Mouse (Mus musculus): ENCODE measurements around the gene Rbm26. TPM values are rescaled to one million over a fixed set of nuclear protein-coding genes. Genes with fewer than 3 reads are reported as not detected.

Rbm26 gene
- polyA plus RNA-seq, 1 experiment from 2014 or later, result 40.6 TPM

DNA sequence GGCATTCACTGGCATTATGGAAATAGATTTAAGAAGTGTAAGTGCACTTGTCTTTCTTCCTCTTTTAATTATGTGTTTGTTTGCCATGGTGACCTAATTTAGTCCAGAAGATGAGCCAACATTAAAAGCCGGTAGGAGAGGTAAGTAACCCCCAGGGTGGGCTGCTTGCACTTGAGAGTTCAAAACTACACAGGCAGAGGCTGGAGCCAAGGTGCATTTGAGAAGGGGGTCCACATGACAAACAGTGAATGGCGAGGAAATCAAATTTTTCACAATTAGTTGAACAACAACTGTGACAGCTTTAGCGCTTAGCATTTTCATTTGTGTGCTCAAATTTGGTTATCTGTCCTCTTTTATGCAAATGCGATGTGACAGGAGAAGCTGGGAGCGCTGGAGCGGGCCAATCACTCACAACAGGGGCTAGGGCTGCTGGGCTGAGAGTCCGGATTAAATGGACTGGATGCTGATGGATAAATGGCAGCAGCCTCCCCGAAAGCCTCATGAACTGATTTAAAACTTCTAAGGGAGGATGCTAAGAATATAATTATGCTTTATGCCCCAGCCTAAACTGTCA lies 92.3 kb downstream of the Rbm26 start:
- H3K9ac ChIP-seq, result no peak overlapping the region
- H3K27me3 ChIP-seq (replicated peaks), result no peaks in the 10 kb centered on the region
- H3K27ac ChIP-seq, result no peak overlapping the region
- WGBS, result 46% methylated on average over 8 of the region's 8 CpGs
- no peaks in the 10 kb centered on the region for H3K9me3 ChIP-seq
- ATAC-seq (ENCODE audit: low FRiP score, low read depth), result no peak
- no peak overlapping the region for H3K4me3 ChIP-seq
- H3K36me3 ChIP-seq, result no peaks in the 10 kb centered on the region
- H3K4me1 ChIP-seq, result no peaks in the 10 kb centered on the region
- H3K4me2 ChIP-seq (replicated peaks), result no peak overlapping the region

GRCm38 (mm10) chr14:105084106-105084505 lies 93.0 kb downstream of the Rbm26 start:
- Histone ChIP-seq H3K4me2 (replicated peaks) (no peak overlapping the region), H3K4me1 (no peaks in the 10 kb centered on the region), H3K4me3 (no peak overlapping the region), H3K36me3 (no peaks in the 10 kb centered on the region), H3K27me3 (replicated peaks) (no peaks in the 10 kb centered on the region), H3K27ac (no peak overlapping the region), H3K9ac (no peak overlapping the region), H3K9me3 (no peaks in the 10 kb centered on the region)
- WGBS, result 87% methylated on average over 11 of the region's 11 CpGs
- no peak for ATAC-seq (ENCODE audit: low FRiP score, low read depth)

- H3K9ac ChIP-seq, result no peak overlapping the region
- no peaks in the 10 kb centered on the region for H3K36me3 ChIP-seq
- ATAC-seq (ENCODE audit: low FRiP score, low read depth), result no peak
- H3K4me3 ChIP-seq, result no peak overlapping the region
- H3K9me3 ChIP-seq, result no peaks in the 10 kb centered on the region
- 87% methylated on average over 2 of the region's 2 CpGs for WGBS
- H3K27me3 ChIP-seq (replicated peaks), result no peaks in the 10 kb centered on the region
- H3K27ac ChIP-seq, result no peak overlapping the region
- no peaks in the 10 kb centered on the region for H3K4me1 ChIP-seq
- no peak overlapping the region for H3K4me2 ChIP-seq (replicated peaks)
Observed at GRCm38 (mm10) chr14:105074776-105075175, 102.4 kb downstream of the Rbm26 start.

GRCm38 (mm10) chr14:105074376-105074775 lies 102.8 kb downstream of the Rbm26 start:
- no peak overlapping the region for H3K4me2 ChIP-seq (replicated peaks)
- H3K27me3 ChIP-seq (replicated peaks), result no peaks in the 10 kb centered on the region
- WGBS, result 93% methylated on average over 7 of the region's 7 CpGs
- ATAC-seq (ENCODE audit: low FRiP score, low read depth), result no peak
- no peak overlapping the region for H3K27ac ChIP-seq
- H3K9me3 ChIP-seq, result no peaks in the 10 kb centered on the region
- no peak overlapping the region for H3K4me3 ChIP-seq
- no peaks in the 10 kb centered on the region for H3K4me1 ChIP-seq
- H3K9ac ChIP-seq, result no peak overlapping the region
- no peaks in the 10 kb centered on the region for H3K36me3 ChIP-seq

DNA sequence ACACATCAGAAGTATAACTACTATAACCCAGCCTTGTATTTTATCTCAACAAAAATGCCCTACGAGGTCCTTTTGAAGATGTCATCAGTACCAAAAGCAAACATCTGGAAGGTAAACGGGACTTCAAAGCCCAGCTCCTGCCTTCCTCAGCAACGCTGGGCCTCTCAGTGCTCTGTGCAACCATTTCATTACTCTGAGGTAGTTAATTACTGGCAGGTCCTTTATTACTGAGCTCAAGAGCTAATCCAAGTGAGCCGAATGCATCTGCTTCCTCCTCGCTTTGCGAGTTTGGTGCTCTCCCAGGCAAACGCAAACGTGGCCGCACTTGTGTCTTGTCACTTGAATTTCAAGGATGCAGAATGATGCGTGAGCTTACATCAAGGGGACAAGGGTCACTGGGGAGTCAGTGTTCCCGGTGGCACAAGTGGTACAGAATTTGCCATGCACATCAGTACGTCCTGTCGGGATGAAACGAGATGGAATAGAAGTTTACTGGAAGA lies 106.1 kb downstream of the Rbm26 start:
- Histone ChIP-seq H3K27ac (no peak overlapping the region), H3K36me3 (no peaks in the 10 kb centered on the region), H3K4me1 (no peaks in the 10 kb centered on the region), H3K27me3 (replicated peaks) (no peaks in the 10 kb centered on the region), H3K4me3 (no peak overlapping the region), H3K9ac (no peak overlapping the region), H3K9me3 (no peaks in the 10 kb centered on the region), H3K4me2 (replicated peaks) (no peak overlapping the region)
- 45% methylated on average over 14 of the region's 14 CpGs for WGBS
- ATAC-seq (ENCODE audit: low FRiP score, low read depth), result no peak

DNA sequence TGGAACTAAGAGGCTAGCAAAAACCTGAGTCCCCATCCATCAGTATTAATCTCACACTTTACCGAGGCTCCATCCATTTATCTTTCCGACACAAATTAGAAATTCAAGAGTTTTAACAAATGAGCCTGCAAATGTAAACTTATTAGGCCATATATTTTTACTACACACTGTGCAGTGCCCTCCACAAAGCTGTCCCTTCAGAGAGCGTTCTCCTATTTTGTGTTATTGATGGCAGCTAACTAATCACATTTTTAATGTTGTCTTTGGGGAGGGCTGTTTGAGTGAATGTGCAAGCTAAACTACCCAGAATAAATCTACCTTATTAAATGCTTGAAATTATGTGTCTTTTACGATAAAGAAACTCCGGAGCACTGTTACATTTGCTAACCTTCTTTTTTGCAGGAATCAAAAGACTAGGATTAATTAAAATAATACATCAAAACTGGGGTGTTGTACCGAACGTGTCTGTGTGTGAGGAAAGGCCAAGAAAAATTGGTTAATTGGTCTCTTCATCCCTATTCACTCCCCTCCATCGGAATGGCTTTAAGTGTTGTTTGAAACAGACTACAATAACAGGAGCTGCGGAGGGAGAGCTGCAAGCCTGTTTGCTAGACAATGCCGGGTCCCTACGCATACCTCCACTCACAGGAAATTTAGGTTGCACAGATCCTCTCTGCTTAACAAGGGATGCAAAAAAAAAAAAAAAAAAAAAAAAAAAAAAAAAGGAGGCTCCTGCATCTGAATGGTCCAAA lies 106.7 kb downstream of the Rbm26 start:
- H3K36me3 ChIP-seq, result no peaks in the 10 kb centered on the region
- ATAC-seq (ENCODE audit: low FRiP score, low read depth), result no peak
- H3K9ac ChIP-seq, result no peak overlapping the region
- H3K9me3 ChIP-seq, result no peaks in the 10 kb centered on the region
- H3K4me1 ChIP-seq, result no peaks in the 10 kb centered on the region
- H3K27ac ChIP-seq, result no peak overlapping the region
- WGBS, result 40% methylated on average over 11 of the region's 11 CpGs
- H3K4me2 ChIP-seq (replicated peaks), result no peak overlapping the region
- H3K4me3 ChIP-seq, result no peak overlapping the region
- no peaks in the 10 kb centered on the region for H3K27me3 ChIP-seq (replicated peaks)

GRCm38 (mm10) chr14:105068060-105068459 lies 109.1 kb downstream of the Rbm26 start:
- H3K27me3 ChIP-seq (replicated peaks), result no peaks in the 10 kb centered on the region
- no peak overlapping the region for H3K4me2 ChIP-seq (replicated peaks)
- H3K9me3 ChIP-seq, result no peaks in the 10 kb centered on the region
- WGBS, result 92% methylated on average over 5 of the region's 5 CpGs
- H3K4me1 ChIP-seq, result no peaks in the 10 kb centered on the region
- no peaks in the 10 kb centered on the region for H3K36me3 ChIP-seq
- no peak overlapping the region for H3K4me3 ChIP-seq
- no peak overlapping the region for H3K9ac ChIP-seq
- no peak overlapping the region for H3K27ac ChIP-seq
- no peak for ATAC-seq (ENCODE audit: low FRiP score, low read depth)

- Histone ChIP-seq H3K4me3 (no peak overlapping the region), H3K4me2 (replicated peaks) (no peak overlapping the region)
- 81% methylated on average over 1 of the region's 1 CpGs for WGBS
Observed at GRCm38 (mm10) chr14:105064243-105064642, 112.9 kb downstream of the Rbm26 start.

GRCm38 (mm10) chr14:105061230-105061629 lies 115.9 kb downstream of the Rbm26 start:
- Histone ChIP-seq H3K9me3 (no peaks in the 10 kb centered on the region), H3K36me3 (no peaks in the 10 kb centered on the region), H3K27ac (no peak overlapping the region), H3K27me3 (replicated peaks) (no peaks in the 10 kb centered on the region), H3K9ac (no peak overlapping the region), H3K4me3 (no peak overlapping the region), H3K4me2 (replicated peaks) (no peak overlapping the region), H3K4me1 (no peaks in the 10 kb centered on the region)
- WGBS, result 79% methylated on average over 2 of the region's 2 CpGs
- ATAC-seq (ENCODE audit: low FRiP score, low read depth), result no peak

More at GRCm38 (mm10) chr14:105064243-105064642, 112.9 kb downstream of the Rbm26 start:
- no peaks in the 10 kb centered on the region for H3K36me3 ChIP-seq
- no peak overlapping the region for H3K9ac ChIP-seq
- no peak overlapping the region for H3K27ac ChIP-seq
- H3K9me3 ChIP-seq, result no peaks in the 10 kb centered on the region
- H3K4me1 ChIP-seq, result no peaks in the 10 kb centered on the region
- no peaks in the 10 kb centered on the region for H3K27me3 ChIP-seq (replicated peaks)
- ATAC-seq (ENCODE audit: low FRiP score, low read depth), result no peak

DNA sequence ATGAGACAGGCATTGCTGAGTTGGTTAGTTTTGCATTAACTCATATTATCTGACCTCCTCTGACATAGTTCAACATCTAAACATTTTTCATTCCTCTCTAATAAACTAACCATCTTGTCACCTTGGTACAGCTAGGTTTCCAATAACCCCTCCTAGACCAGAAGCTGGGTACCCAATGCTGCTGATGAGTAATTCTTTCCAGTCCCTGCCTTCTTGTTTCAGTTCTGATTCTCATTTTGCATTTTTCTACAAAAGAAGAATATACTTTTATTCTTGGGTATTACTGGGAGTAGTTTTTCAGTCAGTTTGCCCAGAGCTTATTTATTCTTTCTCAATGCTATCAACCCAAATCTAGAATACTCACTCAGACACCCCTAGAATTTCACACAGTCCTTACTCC lies 119.2 kb downstream of the Rbm26 start:
- no peak overlapping the region for H3K9ac ChIP-seq
- no peak overlapping the region for H3K4me2 ChIP-seq (replicated peaks)
- no peaks in the 10 kb centered on the region for H3K9me3 ChIP-seq
- no peaks in the 10 kb centered on the region for H3K4me1 ChIP-seq
- no peaks in the 10 kb centered on the region for H3K27me3 ChIP-seq (replicated peaks)
- H3K36me3 ChIP-seq, result no peaks in the 10 kb centered on the region
- no peak for ATAC-seq (ENCODE audit: low FRiP score, low read depth)
- no peak overlapping the region for H3K27ac ChIP-seq
- H3K4me3 ChIP-seq, result no peak overlapping the region
